ENCODE assay signal across 8 mouse cellular contexts in genomic region chr13:37468304-37469178, GRCm38 (mm10).
DNase-seq lines count a peak whose midpoint lies in the region; ATAC-seq and TF ChIP-seq lines count a peak whose summit lies in the region.

No protein-coding gene starts in this region.

- no peak for TF ChIP-seq POLR2A in brain, embryonic 14.5 days (IDR thresholded peaks at IDR 0.05; ENCODE audit: borderline replicate concordance, extremely low read depth, insufficient read depth, insufficient read length, poor library complexity, severe bottlenecking)

- H3K4me3 ChIP-seq in heart, embryonic 11.5 days (ENCODE audit: low read depth, low read length): no peak overlapping the region
- H3K4me3 ChIP-seq in intestine, embryonic 14.5 days (ENCODE audit: low read depth, low read length): no peak overlapping the region
- no peak overlapping the region; the same call in 1 of the 2 replicates for H3K4me3 ChIP-seq in midbrain, embryonic 13.5 days (replicated peaks)

- H3K9ac ChIP-seq in heart, embryonic 11.5 days (ENCODE audit: low read depth, low read length): no peak overlapping the region
- H3K9ac ChIP-seq in intestine, embryonic 14.5 days (ENCODE audit: low read length): no peak overlapping the region
- 0 out of 2 replicates have a peak overlapping the region, but pooled peaks have one; percentile 39 for H3K9ac ChIP-seq in midbrain, embryonic 13.5 days (replicated peaks)

- DNase-seq in heart, postnatal 10 days: no peak
- peak; percentile 34 for DNase-seq in brain, embryonic 14.5 days (ENCODE audit: low read depth)
- DNase-seq in intestine, embryonic 14.5 days (ENCODE audit: low spot score): no peak
- no peak for DNase-seq in adrenal gland, adult 8-10 months
- DNase-seq in cerebellum, adult 9-10 months: no peak
- DNase-seq in adrenal gland, adult (ENCODE audit: inconsistent age in 2 of 2, low spot score in 1 of 2): no peak

- no peaks in the 10 kb centered on the region for H3K36me3 ChIP-seq in heart, embryonic 11.5 days (ENCODE audit: control insufficient read depth, insufficient read depth, low read length)
- H3K36me3 ChIP-seq in intestine, embryonic 14.5 days (ENCODE audit: control insufficient read depth, insufficient read depth, low read length): no peaks in the 10 kb centered on the region
- no peaks in the 10 kb centered on the region for H3K36me3 ChIP-seq in midbrain, embryonic 13.5 days

- no peaks in the 10 kb centered on the region for H3K27me3 ChIP-seq in heart, embryonic 11.5 days (ENCODE audit: control insufficient read depth, insufficient read depth, low read length)
- H3K27me3 ChIP-seq in intestine, embryonic 14.5 days (replicated peaks; ENCODE audit: control insufficient read depth, insufficient read depth, low read length): no peaks in the 10 kb centered on the region
- H3K27me3 ChIP-seq in midbrain, embryonic 13.5 days: peaks cover 23% of the 10 kb centered on the region

- no peak for ATAC-seq in heart, embryonic 11.5 days (replicated peaks; ENCODE audit: insufficient number of reproducible peaks, low FRiP score, low TSS enrichment)
- no peak for ATAC-seq in intestine, embryonic 14.5 days (replicated peaks; ENCODE audit: low FRiP score, low TSS enrichment, low read depth)
- ATAC-seq in midbrain, embryonic 13.5 days: peak; percentile 43; the same call in 1 of the 2 replicates

- TF ChIP-seq CTCF in brain, embryonic 14.5 days (IDR thresholded peaks at IDR 0.05; ENCODE audit: borderline replicate concordance, extremely low read depth, insufficient read depth, insufficient read length): no peak

- peak overlapping the region; percentile 51 for H3K4me2 ChIP-seq in heart, embryonic 11.5 days
- 0 out of 2 replicates have a peak overlapping the region, but pooled peaks have one; percentile 16 for H3K4me2 ChIP-seq in intestine, embryonic 14.5 days (ENCODE audit: low read length)
- H3K4me2 ChIP-seq in midbrain, embryonic 13.5 days (replicated peaks): peak overlapping the region; percentile 30

- no peaks in the 10 kb centered on the region for H3K9me3 ChIP-seq in heart, embryonic 11.5 days (replicated peaks; ENCODE audit: control insufficient read depth, low read length)
- no peaks in the 10 kb centered on the region for H3K9me3 ChIP-seq in intestine, embryonic 14.5 days (ENCODE audit: control insufficient read depth, low read length)
- 0 out of 2 replicates have a peak, but pooled peaks cover 2% of the 10 kb centered on the region for H3K9me3 ChIP-seq in midbrain, embryonic 13.5 days

- 44% methylated on average over 17 of the region's 17 CpGs for WGBS in heart, embryonic 11.5 days (ENCODE audit: insufficient replicate concordance)
- 33% methylated on average over 17 of the region's 17 CpGs for WGBS in intestine, embryonic 14.5 days
- 53% methylated on average over 17 of the region's 17 CpGs for WGBS in midbrain, embryonic 13.5 days

- intact Hi-C loops in heart, postnatal 10 days (cut with DNase I): loop anchor here (5.0 kb wide), 2 partner anchors 359 to 474 kb away; no protein-coding TSS in a partner anchor

- H3K4me1 ChIP-seq in heart, embryonic 11.5 days (ENCODE audit: control insufficient read depth, insufficient read depth, low read length): peaks cover 7% of the 10 kb centered on the region
- peaks cover 13% of the 10 kb centered on the region for H3K4me1 ChIP-seq in intestine, embryonic 14.5 days (replicated peaks; ENCODE audit: control insufficient read depth, insufficient read depth, low read length)
- H3K4me1 ChIP-seq in midbrain, embryonic 13.5 days (replicated peaks): peaks cover 8% of the 10 kb centered on the region

- H3K27ac ChIP-seq in heart, embryonic 11.5 days (ENCODE audit: low read depth, low read length): no peak overlapping the region
- peak overlapping the region; percentile 34 for H3K27ac ChIP-seq in intestine, embryonic 14.5 days (ENCODE audit: low read depth)
- no peak overlapping the region for H3K27ac ChIP-seq in midbrain, embryonic 13.5 days
